Comparison of ENCODE assay signal across 21 mouse cellular contexts in genomic region chr17:13674695-13675306, GRCm38 (mm10).
A peak's percentile ranks its signal among the peaks of the same experiment; 100 is the strongest.
DNase-seq lines count a peak whose midpoint lies in the region; ATAC-seq and TF ChIP-seq lines count a peak whose summit lies in the region.
"Had no signal": no experiment of that assay in that cellular context is flagged by ENCODE, and none has a peak within 500 bp of the region (broad histone marks: within the 10 kb centered on the region; RNA-seq: fewer than 3 reads in every experiment).

No protein-coding gene starts in this region.

- H3K9ac ChIP-seq in heart, embryonic 16.5 days (ENCODE audit: low read length): no peak overlapping the region
- H3K9ac ChIP-seq in kidney, embryonic 14.5 days (ENCODE audit: low read depth, low read length): no peak overlapping the region
- H3K9ac ChIP-seq in hindbrain, embryonic 16.5 days (ENCODE audit: low read depth, low read length): no peak overlapping the region
- H3K9ac ChIP-seq: embryonic facial prominence, embryonic 15.5 days; forebrain, embryonic 15.5 days; hindbrain, embryonic 15.5 days had no signal

- H3K36me3 ChIP-seq in heart, embryonic 16.5 days (ENCODE audit: control insufficient read depth, insufficient read depth): no peaks in the 10 kb centered on the region
- H3K36me3 ChIP-seq in kidney, embryonic 14.5 days (ENCODE audit: control insufficient read depth, insufficient read depth, low read length): no peaks in the 10 kb centered on the region
- no peaks in the 10 kb centered on the region for H3K36me3 ChIP-seq in C2C12 (ENCODE audit: control insufficient read depth, insufficient read depth)
- no peaks in the 10 kb centered on the region for H3K36me3 ChIP-seq in hindbrain, embryonic 16.5 days (ENCODE audit: control insufficient read depth, insufficient read depth, low read length)
- H3K36me3 ChIP-seq: embryonic facial prominence, embryonic 15.5 days; forebrain, embryonic 15.5 days; hindbrain, embryonic 15.5 days had no signal

- no peaks in the 10 kb centered on the region for H3K79me2 ChIP-seq in C2C12 (ENCODE audit: control insufficient read depth, insufficient read depth)

- WGBS in heart, embryonic 16.5 days: 63% methylated on average over 6 of the region's 6 CpGs
- WGBS in kidney, embryonic 14.5 days: 70% methylated on average over 6 of the region's 6 CpGs
- 86% methylated on average over 6 of the region's 6 CpGs for WGBS in hindbrain, embryonic 16.5 days

- ATAC-seq in heart, embryonic 16.5 days (replicated peaks; ENCODE audit: extremely low read depth, insufficient read depth, low FRiP score): peak; percentile 42; the same call in 1 of the 2 replicates
- ATAC-seq in kidney, embryonic 14.5 days (ENCODE audit: low FRiP score, low TSS enrichment): no peak
- ATAC-seq in granulocyte monocyte progenitor cell, adult 5-6 weeks (replicated peaks; ENCODE audit: poor library complexity, severe bottlenecking): peak; percentile 34; the same call in 1 of the 2 replicates
- no peak for ATAC-seq in hindbrain, embryonic 16.5 days
- ATAC-seq: forebrain, embryonic 15.5 days; inflammation-experienced regulatory T-cells, adult 6 months had no signal

- no peak overlapping the region for H3K4me3 ChIP-seq in heart, embryonic 16.5 days (ENCODE audit: low read length)
- H3K4me3 ChIP-seq in kidney, embryonic 14.5 days (ENCODE audit: low read length): no peak overlapping the region
- H3K4me3 ChIP-seq in C2C12 (ENCODE audit: insufficient read depth, poor library complexity, severe bottlenecking): no peak overlapping the region
- no peak overlapping the region for H3K4me3 ChIP-seq in hindbrain, embryonic 16.5 days (ENCODE audit: low read length)
- H3K4me3 ChIP-seq: embryonic facial prominence, embryonic 15.5 days; erythroblast, embryonic 14.5 days; forebrain, embryonic 10.5 days; forebrain, embryonic 15.5 days; heart, embryonic 10.5 days; hindbrain, embryonic 15.5 days had no signal

- no peak overlapping the region for H3ac ChIP-seq in C2C12 (ENCODE audit: control insufficient read depth, insufficient read length, low read depth)

- H3K79me3 ChIP-seq in C2C12 (ENCODE audit: low read depth): no peaks in the 10 kb centered on the region

- DNase-seq in heart, adult 18-20 months: no peak
- peak; percentile 71 for DNase-seq in kidney, adult 9 months
- no peak for DNase-seq in left cerebral cortex, adult 11 months (ENCODE audit: low spot score)
- DNase-seq: adrenal gland, adult 8-10 months; adrenal gland, postnatal 36 days; cerebellum, adult 2 months; cerebellum, postnatal 10 days; gastrocnemius, postnatal 10 days; heart, postnatal 14 days had no signal

- no peak overlapping the region for H3K27ac ChIP-seq in heart, embryonic 16.5 days (ENCODE audit: low read length)
- H3K27ac ChIP-seq in kidney, embryonic 14.5 days (ENCODE audit: low read depth, low read length): no peak overlapping the region
- H3K27ac ChIP-seq in hindbrain, embryonic 16.5 days (ENCODE audit: low read depth, low read length): no peak overlapping the region
- H3K27ac ChIP-seq: embryonic facial prominence, embryonic 15.5 days; forebrain, embryonic 15.5 days; heart, embryonic 10.5 days; hindbrain, embryonic 15.5 days had no signal

- H3K4me2 ChIP-seq in heart, embryonic 16.5 days (ENCODE audit: low read depth, low read length): no peak overlapping the region
- no peak overlapping the region for H3K4me2 ChIP-seq in kidney, embryonic 14.5 days (replicated peaks; ENCODE audit: low read depth, low read length)
- H3K4me2 ChIP-seq in hindbrain, embryonic 16.5 days (ENCODE audit: low read length): no peak overlapping the region
- H3K4me2 ChIP-seq: embryonic facial prominence, embryonic 15.5 days; forebrain, embryonic 15.5 days; hindbrain, embryonic 15.5 days had no signal

- H3K4me1 ChIP-seq in heart, embryonic 16.5 days (ENCODE audit: control insufficient read depth, insufficient read depth, low read length): peaks cover 19% of the 10 kb centered on the region
- H3K4me1 ChIP-seq in kidney, embryonic 14.5 days (ENCODE audit: control insufficient read depth, insufficient read depth, low read length): 0 out of 2 replicates have a peak, but pooled peaks cover 12% of the 10 kb centered on the region
- no peaks in the 10 kb centered on the region; the same call in 1 of the 2 replicates for H3K4me1 ChIP-seq in hindbrain, embryonic 16.5 days (ENCODE audit: control insufficient read depth, insufficient read depth, low read depth, low read length)
- H3K4me1 ChIP-seq: embryonic facial prominence, embryonic 15.5 days had no signal

- H3K9me3 ChIP-seq in heart, embryonic 16.5 days (replicated peaks; ENCODE audit: control insufficient read depth, low read length): no peaks in the 10 kb centered on the region
- no peaks in the 10 kb centered on the region for H3K9me3 ChIP-seq in kidney, embryonic 14.5 days (ENCODE audit: control insufficient read depth, low read length)
- no peaks in the 10 kb centered on the region for H3K9me3 ChIP-seq in hindbrain, embryonic 16.5 days (ENCODE audit: control insufficient read depth, low read length)
- H3K9me3 ChIP-seq: embryonic facial prominence, embryonic 15.5 days; forebrain, embryonic 10.5 days; forebrain, embryonic 15.5 days; heart, embryonic 10.5 days; hindbrain, embryonic 15.5 days had no signal

- no peak for TF ChIP-seq CTCF in C2C12 (IDR thresholded peaks at IDR 0.05; ENCODE audit: control insufficient read depth, insufficient read depth, insufficient read length)

- H3K27me3 ChIP-seq in heart, embryonic 16.5 days (ENCODE audit: control insufficient read depth, insufficient read depth, low read length): no peaks in the 10 kb centered on the region
- no peaks in the 10 kb centered on the region for H3K27me3 ChIP-seq in kidney, embryonic 14.5 days (ENCODE audit: control insufficient read depth, insufficient read depth, low read length)
- H3K27me3 ChIP-seq in C2C12 (ENCODE audit: control insufficient read depth, insufficient read depth, insufficient read length): no peaks in the 10 kb centered on the region
- H3K27me3 ChIP-seq in hindbrain, embryonic 16.5 days (replicated peaks; ENCODE audit: control insufficient read depth, insufficient read depth, low read length): no peaks in the 10 kb centered on the region
- H3K27me3 ChIP-seq: embryonic facial prominence, embryonic 15.5 days; forebrain, embryonic 15.5 days; hindbrain, embryonic 15.5 days had no signal

TF ChIP-seq in C2C12, 6 proteins besides CTCF, POLR2A, EP300 and RAD21:
- TF ChIP-seq MYOD1 (IDR thresholded peaks at IDR 0.05; ENCODE audit: control insufficient read depth, insufficient read length, low read depth) (peak; percentile 69), CEBPB (IDR thresholded peaks at IDR 0.05; ENCODE audit: low read depth) (no peak)
TF ChIP-seq in C2C12: peak in this region for 1.

Comparison
In these comparisons a context has a peak if more than half of its experiments do, and no peak if none do; other contexts are left out.
1. ATAC-seq: peak in heart, embryonic 16.5 days (single experiment) and granulocyte monocyte progenitor cell, adult 5-6 weeks (single experiment); none in kidney, embryonic 14.5 days (single experiment) and hindbrain, embryonic 16.5 days (single experiment).